Mouse (Mus musculus) kidney, embryonic 15.5 days (tissue): ENCODE measurements at regions not wholly inside any gene's neighbourhood (a gene's known extent, or its start where the extent isn't known, plus 50 kb on each side); places are given as distances from the start of the nearest gene placed in this dataset.

Source experiments
- ATAC-seq: fragments of 200-750 bp; cut with Nextera tagmentation; replicated peaks from 2 replicates; pipeline ENCODE4 v1.8.0; 2017; ENCODE audit warnings: moderate TSS enrichment; ENCODE audit not compliant: low FRiP score
- H3K27ac ChIP-seq: fragments of 300-500 bp; sonication (generic); 2 replicates; pipeline ENCODE4 v1.5.1; 2015; ENCODE audit warnings: mild to moderate bottlenecking, inconsistent platforms
- H3K27me3 ChIP-seq: fragments of 300-500 bp; sonication (generic); 2 replicates; pipeline ENCODE4 v1.6.1; 2015; ENCODE audit warnings: inconsistent platforms
- H3K36me3 ChIP-seq: fragments of 300-500 bp; sonication (generic); 2 replicates; pipeline ENCODE4 v1.6.1; 2015; ENCODE audit warnings: inconsistent platforms
- H3K4me1 ChIP-seq: fragments of 300-500 bp; sonication (generic); 2 replicates; pipeline ENCODE4 v1.6.1; 2015; ENCODE audit warnings: inconsistent platforms
- H3K4me2 ChIP-seq: fragments of 300-500 bp; sonication (generic); 2 replicates; pipeline ENCODE4 v1.6.1; 2015; ENCODE audit warnings: moderate library complexity, mild to moderate bottlenecking, inconsistent platforms
- H3K4me3 ChIP-seq: fragments of 300-500 bp; sonication (generic); replicated peaks from 2 replicates; pipeline ENCODE4 v1.5.1; 2015; ENCODE audit warnings: mild to moderate bottlenecking, inconsistent platforms
- H3K9ac ChIP-seq: fragments of 300-500 bp; sonication (generic); 2 replicates; pipeline ENCODE4 v1.6.1; 2015; ENCODE audit warnings: mild to moderate bottlenecking, inconsistent platforms
- H3K9me3 ChIP-seq: fragments of 300-500 bp; sonication (generic); replicated peaks from 2 replicates; pipeline ENCODE4 v1.6.1; 2016; ENCODE audit warnings: inconsistent platforms
- WGBS: fragments of 180-500 bp; shearing (Covaris S2); methylation state at CpG from one replicate; pipeline ENCODE4 v1.1.7; 2015; ENCODE audit warnings: mixed read lengths; 5-methylcytosine and 5-hydroxymethylcytosine counted together

- no peak overlapping the region for H3K27ac ChIP-seq
- H3K27me3 ChIP-seq = no peaks in the 10 kb centered on the region
- no peaks in the 10 kb centered on the region for H3K9me3 ChIP-seq
- H3K36me3 ChIP-seq = no peaks in the 10 kb centered on the region
- 88% methylated on average over 3 of the region's 3 CpGs for WGBS
- H3K4me1 ChIP-seq = no peaks in the 10 kb centered on the region
- no peak overlapping the region for H3K4me3 ChIP-seq
- no peak overlapping the region for H3K9ac ChIP-seq
- H3K4me2 ChIP-seq = no peak overlapping the region
- no peak for ATAC-seq
Observed at GRCm38 (mm10) chr10:19091949-19092348, 76.5 kb upstream of the Tnfaip3 start.

DNA sequence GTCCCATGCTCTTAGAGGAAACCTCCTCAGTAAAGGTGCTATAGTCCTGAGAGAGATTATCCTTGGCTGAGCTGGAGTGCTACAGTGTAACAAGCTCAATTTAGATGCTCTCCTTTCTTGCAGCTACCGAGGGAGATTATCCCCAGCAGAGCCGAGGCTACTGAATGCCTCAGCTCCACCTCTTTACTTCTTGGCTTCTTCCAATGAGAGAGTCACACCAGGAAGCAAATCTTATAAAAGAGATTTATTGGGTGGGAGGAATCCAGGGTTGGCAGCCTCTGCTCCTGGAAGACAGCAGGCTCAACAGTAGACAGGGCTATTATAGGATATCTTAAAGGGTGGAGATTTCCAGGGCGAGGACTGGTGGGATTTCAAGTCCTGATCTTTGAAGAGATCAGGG lies 75.7 kb upstream of the Tnfaip3 start:
- Histone ChIP-seq H3K4me3 (no peak overlapping the region), H3K9me3 (no peaks in the 10 kb centered on the region), H3K27ac (no peak overlapping the region), H3K4me2 (no peak overlapping the region), H3K27me3 (no peaks in the 10 kb centered on the region), H3K36me3 (no peaks in the 10 kb centered on the region), H3K4me1 (no peaks in the 10 kb centered on the region), H3K9ac (no peak overlapping the region)
- WGBS = 36% methylated on average over 3 of the region's 3 CpGs
- no peak for ATAC-seq

- ATAC-seq = no peak
- Histone ChIP-seq H3K27me3 (no peaks in the 10 kb centered on the region), H3K36me3 (no peaks in the 10 kb centered on the region), H3K4me1 (no peaks in the 10 kb centered on the region), H3K4me2 (no peak overlapping the region), H3K27ac (no peak overlapping the region), H3K9ac (no peak overlapping the region), H3K4me3 (no peak overlapping the region), H3K9me3 (no peaks in the 10 kb centered on the region)
- 83% methylated on average over 1 of the region's 1 CpGs for WGBS
Observed at GRCm38 (mm10) chr10:19086995-19087394, 71.5 kb upstream of the Tnfaip3 start.

GRCm38 (mm10) chr10:19082136-19082535 lies 66.7 kb upstream of the Tnfaip3 start:
- ATAC-seq = no peak
- WGBS = 79% methylated on average over 4 of the region's 4 CpGs

DNA sequence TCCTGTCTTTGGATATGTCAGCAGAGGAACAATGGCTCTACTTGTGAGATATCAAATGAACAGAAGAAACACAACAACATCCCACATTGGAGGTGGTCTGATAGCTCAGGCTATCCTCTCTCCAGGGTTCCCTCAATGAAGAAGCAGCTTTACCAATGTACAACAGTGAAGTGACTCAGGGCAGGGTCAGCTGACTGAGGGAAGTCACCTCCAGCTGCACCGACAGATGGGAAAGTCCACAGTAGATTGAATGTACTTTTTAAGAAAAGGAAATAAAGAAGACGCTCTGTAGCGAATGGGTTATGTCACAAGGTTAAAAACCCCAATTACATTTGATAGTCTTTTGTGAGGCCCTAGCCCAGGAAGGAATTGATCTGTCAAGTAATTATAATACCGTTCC lies 62.6 kb upstream of the Tnfaip3 start:
- no peak overlapping the region for H3K4me2 ChIP-seq
- H3K4me1 ChIP-seq = no peaks in the 10 kb centered on the region
- no peak overlapping the region for H3K9ac ChIP-seq
- H3K27ac ChIP-seq = no peak overlapping the region
- no peak overlapping the region for H3K4me3 ChIP-seq
- no peaks in the 10 kb centered on the region for H3K9me3 ChIP-seq
- H3K36me3 ChIP-seq = no peaks in the 10 kb centered on the region
- no peak for ATAC-seq
- 82% methylated on average over 4 of the region's 4 CpGs for WGBS
- H3K27me3 ChIP-seq = no peaks in the 10 kb centered on the region

More at GRCm38 (mm10) chr10:19082136-19082535, 66.7 kb upstream of the Tnfaip3 start:
- Histone ChIP-seq H3K9ac (no peak overlapping the region), H3K4me3 (no peak overlapping the region), H3K4me2 (no peak overlapping the region), H3K27ac (no peak overlapping the region), H3K4me1 (no peaks in the 10 kb centered on the region), H3K36me3 (no peaks in the 10 kb centered on the region), H3K27me3 (no peaks in the 10 kb centered on the region), H3K9me3 (no peaks in the 10 kb centered on the region)

- Histone ChIP-seq H3K27me3 (no peaks in the 10 kb centered on the region), H3K36me3 (no peaks in the 10 kb centered on the region), H3K4me1 (no peaks in the 10 kb centered on the region), H3K27ac (no peak overlapping the region), H3K9ac (no peak overlapping the region), H3K4me2 (no peak overlapping the region), H3K4me3 (no peak overlapping the region), H3K9me3 (no peaks in the 10 kb centered on the region)
- 86% methylated on average over 5 of the region's 5 CpGs for WGBS
- no peak for ATAC-seq
Observed at GRCm38 (mm10) chr10:19068377-19068776, 52.9 kb upstream of the Tnfaip3 start.

DNA sequence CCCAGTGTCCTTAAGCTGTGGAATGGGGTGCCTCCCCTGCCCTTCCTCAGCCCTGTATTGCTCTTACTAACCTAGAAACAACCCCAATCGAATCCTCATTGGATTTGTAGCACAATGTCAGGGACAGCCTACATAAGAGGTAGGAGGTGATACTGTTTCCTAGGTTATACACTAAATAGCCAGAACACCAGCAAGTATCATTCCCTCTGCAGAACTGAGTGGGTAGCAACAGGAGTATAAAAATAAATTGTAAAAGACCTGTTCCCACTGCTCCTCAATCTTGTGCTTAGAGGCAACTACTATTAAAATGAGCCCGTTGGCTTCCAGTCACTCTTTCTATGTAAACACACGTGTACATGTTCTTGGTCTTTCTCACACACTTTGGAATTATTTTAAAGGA lies 52.2 kb upstream of the Tnfaip3 start:
- ATAC-seq = no peak
- Histone ChIP-seq H3K9me3 (no peaks in the 10 kb centered on the region), H3K27me3 (no peaks in the 10 kb centered on the region), H3K4me2 (no peak overlapping the region), H3K9ac (no peak overlapping the region), H3K27ac (no peak overlapping the region), H3K36me3 (no peaks in the 10 kb centered on the region), H3K4me3 (no peak overlapping the region), H3K4me1 (no peaks in the 10 kb centered on the region)
- WGBS = 84% methylated on average over 3 of the region's 3 CpGs

DNA sequence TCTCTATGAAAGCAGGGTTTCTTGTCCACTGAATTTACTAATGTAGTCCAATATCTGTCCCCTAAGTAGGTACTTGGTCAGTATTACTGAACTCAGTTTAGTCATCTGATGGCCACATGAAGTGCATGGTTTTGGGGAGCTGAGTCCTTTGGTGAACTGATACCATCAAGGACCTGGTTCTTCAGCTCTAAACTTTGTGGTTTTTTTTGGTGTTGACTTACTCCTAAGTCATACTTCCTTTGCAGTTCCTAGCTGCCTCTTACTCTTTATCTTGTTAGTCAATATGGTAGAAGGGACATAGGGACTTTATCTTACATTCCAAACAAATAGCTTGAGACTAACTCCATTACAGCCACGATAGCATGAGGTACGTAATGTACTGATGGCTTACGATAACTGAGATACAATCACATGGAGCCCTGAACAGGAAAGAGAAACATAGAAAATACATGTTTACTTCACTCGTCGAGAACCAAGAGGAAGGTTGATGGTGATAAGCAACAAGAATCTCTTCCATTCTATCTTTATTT lies 51.4 kb upstream of the Tnfaip3 start:
- H3K4me1 ChIP-seq = no peaks in the 10 kb centered on the region
- H3K4me3 ChIP-seq = no peak overlapping the region
- H3K9me3 ChIP-seq = no peaks in the 10 kb centered on the region
- H3K27me3 ChIP-seq = no peaks in the 10 kb centered on the region
- H3K27ac ChIP-seq = no peak overlapping the region
- 89% methylated on average over 5 of the region's 5 CpGs for WGBS
- H3K4me2 ChIP-seq = no peak overlapping the region
- H3K9ac ChIP-seq = no peak overlapping the region
- no peak for ATAC-seq
- H3K36me3 ChIP-seq = no peaks in the 10 kb centered on the region
